Mouse (Mus musculus) forebrain, embryonic 16.5 days (tissue): ENCODE data around the gene Cul9. TPM values are rescaled to one million over a fixed set of nuclear protein-coding genes. Genes with fewer than 3 reads are reported as not detected.

Source experiments
- ATAC-seq: fragments of 200-750 bp; cut with Nextera tagmentation; 2 replicates; pipeline ENCODE4 v1.8.0; 2017; ENCODE audit warnings: mild to moderate bottlenecking, moderate library complexity
- H3K27ac ChIP-seq: fragments of 300-500 bp; sonication (generic); 2 replicates; pipeline ENCODE4 v1.5.1; 2014; ENCODE audit warnings: low read length, control low read depth
- H3K27me3 ChIP-seq: fragments of 300-500 bp; sonication (generic); replicated peaks from 2 replicates; pipeline ENCODE4 v1.6.1; 2014; ENCODE audit warnings: low read length; ENCODE audit not compliant: control insufficient read depth, insufficient read depth
- H3K36me3 ChIP-seq: fragments of 300-500 bp; sonication (generic); 2 replicates; pipeline ENCODE4 v1.6.1; 2014; ENCODE audit not compliant: control insufficient read depth, insufficient read depth
- H3K4me1 ChIP-seq: fragments of 300-500 bp; sonication (generic); replicated peaks from 2 replicates; pipeline ENCODE4 v1.6.1; 2014; ENCODE audit warnings: low read length; ENCODE audit not compliant: control insufficient read depth, insufficient read depth
- H3K4me2 ChIP-seq: fragments of 300-500 bp; sonication (generic); 2 replicates; pipeline ENCODE4 v1.6.1; 2014; ENCODE audit warnings: mild to moderate bottlenecking, low read length, control low read depth
- H3K4me3 ChIP-seq: fragments of 300-500 bp; sonication (generic); replicated peaks from 2 replicates; pipeline ENCODE4 v1.5.1; 2014; ENCODE audit warnings: mild to moderate bottlenecking, low read length, control low read depth
- H3K9ac ChIP-seq: fragments of 300-500 bp; sonication (generic); replicated peaks from 2 replicates; pipeline ENCODE4 v1.6.1; 2014; ENCODE audit warnings: low read depth, low read length, control low read depth
- H3K9me3 ChIP-seq: fragments of 300-500 bp; sonication (generic); 2 replicates; pipeline ENCODE4 v1.6.1; 2016; ENCODE audit warnings: low read length; ENCODE audit not compliant: control insufficient read depth
- WGBS: fragments of 180-500 bp; shearing (Covaris S2); extraction: QIAGEN DNeasy Blood & Tissue Kit; methylation state at CpG from one replicate; pipeline ENCODE4 v1.1.7; 2014; 5-methylcytosine and 5-hydroxymethylcytosine counted together
- polyA plus RNA-seq: library from polyadenylated mRNA; unstranded; fragments of >200 nt; fragmentation: Nextera tagmentation; extraction: Ambion mirVana; gene quantifications from 2 replicates; pipeline ENCODE4 v1.2.1, GENCODE M21; 2015

Cul9 gene
- polyA plus RNA-seq, 1 experiment from 2014 or later, result 19.8 TPM

DNA sequence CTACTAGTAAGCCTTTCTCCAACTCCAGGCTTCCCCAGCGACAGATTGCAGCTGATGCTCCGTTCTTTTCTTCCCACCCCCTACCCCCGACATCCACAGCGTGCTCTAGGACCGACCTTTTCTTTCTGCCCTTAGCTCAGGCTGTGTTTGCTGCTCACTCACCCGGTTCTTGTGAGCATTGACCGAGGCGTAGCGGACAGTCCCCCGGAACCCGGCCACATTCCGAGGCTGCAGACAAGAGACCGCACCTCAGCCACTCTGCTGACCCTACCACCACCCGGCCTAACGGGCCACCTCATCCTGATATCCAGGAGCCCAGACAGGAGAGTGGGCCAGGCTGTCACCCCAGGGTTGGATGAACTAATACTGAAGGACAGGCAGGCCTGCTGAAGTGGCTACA is 68.9 kb downstream of the Cul9 start:
- Histone ChIP-seq H3K27me3 (no peaks in the 10 kb centered on the region), H3K27ac (no peak overlapping the region), H3K36me3 (peaks cover 40% of the 10 kb centered on the region), H3K4me1 (no peaks in the 10 kb centered on the region), H3K9me3 (no peaks in the 10 kb centered on the region), H3K4me2 (no peak overlapping the region), H3K9ac (no peak overlapping the region), H3K4me3 (no peak overlapping the region)
- 91% methylated on average over 15 of the region's 15 CpGs for WGBS
- no peak for ATAC-seq

DNA sequence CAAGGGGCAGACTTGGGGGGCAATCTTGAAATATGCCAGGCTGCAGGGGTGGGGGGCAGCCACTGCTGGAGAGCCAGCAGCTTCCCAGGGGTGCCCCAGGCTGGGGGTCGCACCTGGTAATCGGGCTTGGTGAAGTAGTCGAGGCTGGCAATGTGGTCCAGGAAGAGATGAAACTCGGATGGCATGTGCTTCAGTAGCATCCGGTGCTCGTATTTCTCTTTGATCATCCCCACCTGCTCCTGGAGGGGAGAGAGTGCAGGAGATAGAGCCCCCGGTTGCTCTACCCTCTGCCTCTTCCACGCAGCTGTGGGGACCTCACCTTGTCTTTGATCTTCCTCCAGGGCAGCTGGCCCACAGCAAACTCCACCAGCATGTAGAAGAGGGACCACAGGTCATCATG is 69.6 kb downstream of the Cul9 start:
- no peaks in the 10 kb centered on the region for H3K9me3 ChIP-seq
- H3K4me2 ChIP-seq, result no peak overlapping the region
- H3K36me3 ChIP-seq, result peaks cover 40% of the 10 kb centered on the region
- no peak overlapping the region for H3K4me3 ChIP-seq
- no peaks in the 10 kb centered on the region for H3K4me1 ChIP-seq
- H3K9ac ChIP-seq, result no peak overlapping the region
- 85% methylated on average over 8 of the region's 8 CpGs for WGBS
- no peak for ATAC-seq
- H3K27me3 ChIP-seq, result no peaks in the 10 kb centered on the region
- no peak overlapping the region for H3K27ac ChIP-seq

DNA sequence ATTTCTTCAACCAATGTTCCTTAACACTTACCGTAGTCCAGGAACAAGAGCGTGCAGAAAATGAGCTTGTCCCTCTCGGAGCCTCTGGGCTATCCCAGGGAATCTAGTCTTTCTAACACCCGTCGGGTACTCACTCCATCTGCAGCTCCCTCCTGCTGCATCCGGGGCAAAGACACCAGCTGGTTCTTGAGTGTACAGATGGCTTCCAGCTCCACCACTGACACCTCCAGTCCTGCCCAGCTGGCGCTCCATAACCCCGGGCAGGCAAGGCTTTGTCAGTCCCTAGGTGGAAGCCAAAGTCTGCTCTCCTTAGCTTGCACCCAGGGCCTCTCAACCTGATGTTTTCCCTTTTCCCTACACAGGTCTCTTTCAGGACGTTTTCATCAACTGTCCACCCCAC is 78.4 kb downstream of the Cul9 start:
- H3K9ac ChIP-seq, result no peak overlapping the region
- peaks cover 29% of the 10 kb centered on the region for H3K36me3 ChIP-seq
- H3K27ac ChIP-seq, result peak overlapping the region; percentile 32; the same call in 1 of the 2 replicates
- no peak overlapping the region for H3K4me2 ChIP-seq
- peak; percentile 49; the same call in 1 of the 2 replicates for ATAC-seq
- WGBS, result 62% methylated on average over 9 of the region's 9 CpGs
- H3K4me1 ChIP-seq, result peaks cover 4% of the 10 kb centered on the region; the same call in 1 of the 2 replicates
- H3K27me3 ChIP-seq, result no peaks in the 10 kb centered on the region
- H3K9me3 ChIP-seq, result no peaks in the 10 kb centered on the region
- no peak overlapping the region for H3K4me3 ChIP-seq

DNA sequence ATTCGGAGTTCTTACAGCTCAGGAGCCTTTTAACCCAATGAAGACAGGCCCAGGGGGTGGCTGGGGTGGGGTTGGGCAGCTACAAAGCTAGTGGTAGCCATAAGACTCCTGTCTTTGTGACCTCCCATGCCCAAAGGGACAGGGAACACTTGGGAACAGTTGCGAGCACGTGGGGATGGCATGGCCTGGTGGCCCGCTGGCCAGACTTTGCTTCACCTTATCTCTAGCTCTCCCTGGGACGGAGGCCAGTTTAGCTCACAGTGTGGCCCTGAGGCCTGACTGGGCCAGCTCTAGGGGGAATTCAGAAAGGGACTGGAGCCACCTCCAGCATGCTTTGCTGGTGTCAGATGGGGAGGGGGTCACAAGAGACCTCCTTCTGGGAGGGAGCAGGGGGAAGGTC is 84.0 kb downstream of the Cul9 start:
- peaks cover 5% of the 10 kb centered on the region for H3K36me3 ChIP-seq
- H3K4me2 ChIP-seq, result no peak overlapping the region
- WGBS, result 86% methylated on average over 5 of the region's 5 CpGs
- 0 out of 2 replicates have a peak, but pooled peaks cover 2% of the 10 kb centered on the region for H3K4me1 ChIP-seq
- no peak overlapping the region for H3K27ac ChIP-seq
- H3K9me3 ChIP-seq, result no peaks in the 10 kb centered on the region
- ATAC-seq, result no peak
- no peak overlapping the region for H3K9ac ChIP-seq
- no peaks in the 10 kb centered on the region for H3K27me3 ChIP-seq
- H3K4me3 ChIP-seq, result no peak overlapping the region

DNA sequence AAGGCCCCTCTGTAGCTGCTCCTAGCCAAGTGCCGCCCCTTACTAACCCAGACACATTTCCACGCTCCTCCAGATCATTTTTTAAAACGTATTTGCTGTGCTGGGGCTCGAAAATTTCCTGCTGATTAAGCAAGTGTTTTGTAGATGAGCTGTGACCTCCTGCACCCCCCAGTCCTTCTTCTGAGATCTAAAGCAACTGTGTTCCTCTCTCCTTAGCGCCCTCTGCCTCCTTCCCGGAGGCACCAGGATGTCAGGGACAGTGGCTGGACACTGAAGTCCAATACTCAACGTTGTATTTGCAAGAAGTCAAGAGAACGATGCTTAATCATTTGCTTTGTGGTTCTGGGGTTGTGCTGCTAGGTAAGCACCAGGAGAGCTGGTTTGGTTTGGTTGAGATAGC is 84.8 kb downstream of the Cul9 start:
- 27% methylated on average over 8 of the region's 8 CpGs for WGBS
- no peaks in the 10 kb centered on the region for H3K36me3 ChIP-seq
- no peak overlapping the region for H3K9ac ChIP-seq
- no peak overlapping the region for H3K27ac ChIP-seq
- 0 out of 2 replicates have a peak, but pooled peaks cover 2% of the 10 kb centered on the region for H3K4me1 ChIP-seq
- H3K4me2 ChIP-seq, result no peak overlapping the region
- H3K27me3 ChIP-seq, result no peaks in the 10 kb centered on the region
- H3K9me3 ChIP-seq, result no peaks in the 10 kb centered on the region
- ATAC-seq, result no peak
- no peak overlapping the region for H3K4me3 ChIP-seq

DNA sequence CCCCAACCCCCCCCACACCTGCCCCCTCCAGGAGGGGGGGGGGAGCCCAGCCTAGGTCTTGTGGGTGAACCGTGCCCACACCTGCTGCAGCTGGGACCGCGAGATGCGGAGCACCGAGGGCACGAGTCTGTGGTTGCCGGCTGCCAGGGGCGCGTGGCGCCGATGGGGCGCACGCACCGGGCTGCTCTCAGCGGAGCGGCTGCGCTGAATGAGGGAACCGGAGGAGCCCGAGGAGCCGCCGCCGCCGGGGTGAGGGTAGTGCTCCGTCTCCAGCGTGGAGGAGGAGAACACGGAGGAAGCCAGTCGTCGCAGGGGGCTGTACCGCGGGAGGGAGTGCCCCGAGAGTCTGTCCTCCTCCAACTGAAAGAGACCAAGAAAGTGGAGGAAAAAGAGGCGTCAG is 85.5 kb downstream of the Cul9 start:
- Histone ChIP-seq H3K36me3 (no peaks in the 10 kb centered on the region), H3K9me3 (no peaks in the 10 kb centered on the region), H3K4me1 (peaks cover 5% of the 10 kb centered on the region), H3K27me3 (0 out of 2 replicates have a peak, but pooled peaks cover under 1% of the 10 kb centered on the region), H3K27ac (no peak overlapping the region), H3K4me2 (no peak overlapping the region), H3K9ac (no peak overlapping the region), H3K4me3 (no peak overlapping the region)
- ATAC-seq, result no peak
- WGBS, result 11% methylated on average over 32 of the region's 32 CpGs

DNA sequence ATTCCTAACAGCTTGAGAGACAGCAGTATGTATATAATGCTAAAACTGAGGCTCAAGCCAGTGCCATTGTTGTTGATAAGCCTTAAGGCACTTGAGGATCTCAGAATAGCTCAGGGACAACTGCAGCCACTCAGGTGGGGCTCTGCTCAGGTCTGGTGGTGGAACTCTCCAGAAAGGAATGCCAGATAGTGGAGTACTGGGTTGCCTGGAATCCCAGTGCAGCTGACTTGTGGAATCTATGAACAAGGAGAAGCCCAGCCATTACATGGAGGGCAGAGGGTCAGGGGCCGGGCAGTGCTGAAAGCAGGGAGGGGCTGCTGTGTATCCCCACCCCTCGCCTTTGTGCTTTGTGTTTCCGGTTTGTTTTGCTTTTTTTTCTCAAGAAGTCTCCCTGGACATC is 87.7 kb downstream of the Cul9 start:
- 69% methylated on average over 3 of the region's 3 CpGs for WGBS
- Histone ChIP-seq H3K4me1 (peaks cover 26% of the 10 kb centered on the region), H3K27me3 (0 out of 2 replicates have a peak, but pooled peaks cover 4% of the 10 kb centered on the region)

DNA sequence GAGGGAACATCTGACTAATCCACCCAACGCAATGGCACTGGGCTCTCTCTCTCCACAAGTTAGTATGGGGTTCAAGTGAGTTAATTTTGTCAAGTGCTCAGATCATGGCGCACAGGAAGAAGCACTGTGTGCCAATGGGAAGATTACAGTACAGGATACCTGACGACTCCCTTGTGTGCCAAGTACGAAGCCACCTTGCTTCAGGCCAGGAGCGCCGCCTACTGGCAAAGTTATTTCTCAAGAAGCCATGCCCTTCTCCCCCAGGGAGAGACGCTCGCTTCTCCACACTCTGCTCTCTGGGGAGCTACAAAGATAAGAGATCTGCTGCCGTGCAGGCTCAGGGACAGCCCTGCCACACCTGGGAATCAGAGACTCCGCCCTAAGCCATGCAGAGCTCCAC is 88.4 kb downstream of the Cul9 start:
- no peak for ATAC-seq

More for the DNA sequence above, 87.7 kb downstream of the Cul9 start:
- Histone ChIP-seq H3K4me3 (no peak overlapping the region), H3K4me2 (no peak overlapping the region), H3K9ac (no peak overlapping the region), H3K9me3 (no peaks in the 10 kb centered on the region), H3K27ac (no peak overlapping the region), H3K36me3 (no peaks in the 10 kb centered on the region)
- ATAC-seq, result no peak

DNA sequence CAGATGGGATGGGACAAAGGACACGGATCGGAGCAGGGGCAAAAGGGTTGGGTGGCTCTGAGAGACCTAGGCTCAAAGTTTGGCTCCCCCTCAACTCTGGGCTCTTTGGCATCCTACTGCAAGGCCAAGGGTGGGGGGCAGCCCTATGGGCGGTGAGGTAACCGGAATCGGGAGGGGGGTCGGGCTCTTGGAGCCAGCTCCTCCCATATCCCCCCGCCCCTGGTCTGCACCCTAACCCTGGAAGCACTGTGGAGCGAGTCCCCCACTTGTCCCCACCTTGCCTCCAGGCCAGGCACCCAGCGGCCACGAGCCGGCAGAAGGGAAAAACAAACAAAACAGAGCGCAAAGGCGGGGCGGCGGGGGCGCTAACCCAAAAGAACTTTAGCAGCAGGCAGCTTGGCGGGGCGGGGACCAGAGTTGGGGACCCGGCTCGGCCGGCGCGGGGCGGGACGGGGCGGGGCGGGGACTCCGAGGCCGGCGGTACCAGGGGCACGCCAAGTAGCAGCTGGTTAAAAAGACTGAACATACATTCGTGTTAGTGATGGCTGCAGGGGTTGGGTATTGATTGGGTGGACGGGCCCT is 91.0 kb downstream of the Cul9 start:
- H3K27ac ChIP-seq, result no peak overlapping the region
- peak overlapping the region; percentile 36 for H3K4me3 ChIP-seq

More for the DNA sequence above, 88.4 kb downstream of the Cul9 start:
- Histone ChIP-seq H3K4me3 (no peak overlapping the region), H3K4me2 (no peak overlapping the region), H3K9me3 (no peaks in the 10 kb centered on the region), H3K9ac (no peak overlapping the region), H3K27ac (no peak overlapping the region), H3K4me1 (peaks cover 28% of the 10 kb centered on the region), H3K36me3 (no peaks in the 10 kb centered on the region), H3K27me3 (0 out of 2 replicates have a peak, but pooled peaks cover 4% of the 10 kb centered on the region)
- 22% methylated on average over 10 of the region's 10 CpGs for WGBS

More for the DNA sequence above, 91.0 kb downstream of the Cul9 start:
- H3K4me1 ChIP-seq, result peaks cover 26% of the 10 kb centered on the region
- under 1% methylated on average over 33 of the region's 33 CpGs for WGBS
- peak; percentile 44 for ATAC-seq
- 0 out of 2 replicates have a peak, but pooled peaks cover 4% of the 10 kb centered on the region for H3K27me3 ChIP-seq
- no peaks in the 10 kb centered on the region for H3K9me3 ChIP-seq
- no peaks in the 10 kb centered on the region for H3K36me3 ChIP-seq
- H3K9ac ChIP-seq, result peak overlapping the region; percentile 40
- H3K4me2 ChIP-seq, result peak overlapping the region; percentile 65
